Mouse (Mus musculus) heart, postnatal 0 days (tissue): ENCODE results near the gene Nptn.

Experiments used
- CTCF ChIP-seq: IDR thresholded peaks from 2 replicates; pipeline ENCODE4 v1.5.1; 2016; ENCODE audit warnings: antibody characterized with exemption, control low read depth, low read depth
- EP300 ChIP-seq: IDR thresholded peaks from 2 replicates; pipeline ENCODE4 v1.6.1; 2016; ENCODE audit warnings: antibody characterized with exemption, low read depth

GRCm38 (mm10) chr9:58665492-58665891, 83.5 kb downstream of the Nptn start:
- TF ChIP-seq CTCF (no peak), EP300 (no peak)
